Mouse (Mus musculus) ES-E14 (cell line): ENCODE results near the gene Snrnp25.

Experiments
- CHD2 ChIP-seq: IDR thresholded peaks from 2 replicates; pipeline ENCODE4 v1.6.1; 2014; ENCODE audit warnings: mild to moderate bottlenecking, low read depth, low read length, inconsistent platforms
- HCFC1 ChIP-seq: IDR thresholded peaks from 2 replicates; pipeline ENCODE4 v1.6.1; 2012; ENCODE audit warnings: low read length, inconsistent platforms, borderline replicate concordance; ENCODE audit not compliant: insufficient read depth
- MAFK ChIP-seq: IDR thresholded peaks from 2 replicates; pipeline ENCODE4 v1.6.1; 2014; ENCODE audit warnings: mild to moderate bottlenecking, low read depth, low read length, inconsistent platforms; ENCODE audit not compliant: insufficient read depth
- ZC3H11A ChIP-seq: IDR thresholded peaks from 2 replicates; pipeline ENCODE4 v1.6.1; 2012; ENCODE audit warnings: low read depth, mild to moderate bottlenecking, inconsistent platforms, low read length, borderline replicate concordance

DNA sequence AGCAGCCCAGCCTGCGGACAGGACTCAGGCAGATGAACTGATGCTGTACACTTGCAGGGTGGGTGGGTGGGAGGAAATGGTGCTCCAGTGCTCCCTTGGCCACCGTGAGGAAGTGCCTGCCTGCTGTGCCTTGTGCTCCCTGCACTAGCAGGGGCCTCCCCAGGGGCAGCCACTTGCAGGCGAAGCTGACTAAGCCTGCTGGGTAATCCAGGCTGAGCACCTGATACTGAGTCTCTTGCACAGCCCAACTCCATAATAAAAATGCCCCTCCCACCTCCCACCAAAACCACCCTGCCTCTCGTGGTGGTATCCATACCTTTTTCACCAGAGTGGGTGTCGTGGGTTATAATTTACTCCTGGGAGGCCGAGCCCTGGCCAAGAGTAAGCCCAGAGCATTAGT is 6.0 kb upstream of the Snrnp25 start:
- TF ChIP-seq ZC3H11A = no peak
- no peak for TF ChIP-seq CHD2
- TF ChIP-seq MAFK = no peak
- TF ChIP-seq HCFC1 = no peak
